Mouse (Mus musculus) thymus, postnatal 36 days (tissue): ENCODE measurements at regions not wholly inside any gene's neighbourhood (a gene's known extent, or its start where the extent isn't known, plus 50 kb on each side); places are given as distances from the start of the nearest gene placed in this dataset.

Experiments
- DNase-seq, 2 experiments: peaks; one replicate each; pipeline ENCODE4 v3.0.0; 2022; ENCODE audit warnings: mixed read lengths in 2 of 2

DNA sequence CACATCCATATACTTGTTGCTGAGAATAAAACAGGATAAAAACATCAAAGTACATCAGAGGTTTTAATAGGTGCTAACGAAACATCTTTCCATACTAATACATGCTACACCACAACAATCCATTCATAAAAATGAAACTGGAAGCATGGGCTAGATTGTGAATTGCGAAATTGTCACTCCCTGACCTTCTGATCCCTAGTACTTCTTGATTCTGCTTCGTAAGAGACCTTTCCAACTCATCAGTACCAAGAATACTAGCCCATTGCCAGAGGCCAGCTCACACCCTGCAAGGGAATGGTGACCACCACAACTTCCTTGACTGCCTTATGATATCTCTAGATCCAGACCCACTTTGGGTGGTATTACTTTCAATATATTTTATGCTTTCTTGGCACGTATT lies 177.3 kb upstream of the Cdyl start:
- no peak for DNase-seq

DNA sequence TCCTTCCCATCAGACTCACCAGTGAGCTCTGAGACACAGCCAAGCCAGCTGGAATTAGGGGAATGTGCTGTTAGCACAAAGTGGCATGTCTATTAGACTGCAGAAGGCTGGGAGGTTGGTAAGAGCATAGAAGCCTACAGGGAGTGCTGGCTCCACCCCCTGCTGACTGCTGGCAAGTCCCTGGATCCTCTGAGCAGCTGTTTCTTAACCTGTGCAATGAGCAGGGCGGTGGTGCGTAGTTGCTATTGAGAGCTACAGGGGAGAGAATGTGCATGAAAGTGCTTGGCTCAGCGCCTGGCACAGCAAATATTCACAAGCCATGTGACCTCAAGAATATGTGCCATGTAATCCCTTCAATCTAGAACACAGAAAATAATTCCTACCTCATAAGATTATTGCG lies 173.5 kb upstream of the Cdyl start:
- DNase-seq: no peak

DNA sequence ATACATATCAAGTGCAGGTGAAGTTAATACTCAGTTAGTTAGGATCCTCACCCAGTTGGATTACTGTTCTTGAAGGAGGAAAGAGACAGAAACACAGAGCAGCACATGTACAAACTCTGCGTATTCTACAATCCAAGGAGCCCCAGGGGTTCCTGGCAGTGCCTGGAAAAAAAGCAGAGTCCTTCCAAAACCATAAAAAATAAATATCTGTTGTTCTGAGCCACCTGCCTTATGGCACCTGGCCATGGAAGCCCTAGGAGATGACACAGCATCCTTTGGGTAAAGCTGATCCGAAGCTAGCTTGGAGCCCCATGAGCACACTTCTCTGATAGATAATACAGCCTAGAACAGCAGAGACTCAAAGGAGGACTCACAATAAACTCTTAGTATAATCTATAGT lies 159.9 kb upstream of the Cdyl start:
- no peak for DNase-seq

DNA sequence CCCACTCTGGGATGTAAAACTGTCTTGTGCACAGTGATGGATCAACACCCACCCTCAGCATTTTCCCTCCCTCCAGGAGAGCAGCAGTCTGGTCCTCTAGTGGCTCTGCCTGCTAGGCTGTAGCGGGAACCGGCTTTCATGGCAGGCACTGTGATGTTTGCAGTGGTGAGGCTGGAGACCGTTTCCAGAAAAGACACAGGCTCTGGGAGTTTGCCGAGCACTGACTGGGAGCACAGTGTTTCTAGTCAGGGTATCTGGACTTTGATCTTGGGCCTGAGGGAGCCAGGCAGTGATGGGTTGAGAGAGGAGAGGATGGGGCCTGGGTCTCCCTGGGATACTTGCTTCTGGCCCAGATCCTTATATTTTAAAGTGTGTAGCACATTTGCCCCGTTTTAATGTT lies 158.7 kb upstream of the Cdyl start:
- DNase-seq: no peak

- DNase-seq: no peak
Observed at GRCm38 (mm10) chr13:35501351-35502146, 158.1 kb upstream of the Cdyl start.

GRCm38 (mm10) chr13:35502147-35502522 lies 157.5 kb upstream of the Cdyl start:
- no peak for DNase-seq

GRCm38 (mm10) chr13:35503362-35503821 lies 156.2 kb upstream of the Cdyl start:
- no peak for DNase-seq

GRCm38 (mm10) chr13:35507195-35507594 lies 152.4 kb upstream of the Cdyl start:
- no peak for DNase-seq

GRCm38 (mm10) chr13:35512029-35512507 lies 147.6 kb upstream of the Cdyl start:
- DNase-seq: no peak

DNA sequence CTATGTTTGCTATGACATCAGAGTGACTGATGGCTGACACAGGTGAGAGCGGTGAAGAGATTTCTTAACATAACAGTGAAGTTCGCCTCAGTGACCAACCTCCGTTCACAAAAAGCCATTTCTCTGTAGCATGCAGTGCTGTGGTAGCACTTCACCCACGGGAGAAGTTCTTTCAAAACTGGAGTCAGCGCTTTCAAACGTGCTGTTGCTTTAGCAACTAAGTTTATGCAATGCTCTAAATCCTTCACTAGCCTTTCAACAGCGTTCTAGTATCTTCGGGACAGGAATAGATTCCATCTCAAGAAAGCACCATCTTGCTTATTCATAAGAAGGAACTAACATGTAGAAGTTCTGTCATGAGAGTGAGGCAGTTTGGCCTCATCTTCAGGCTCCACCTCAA lies 146.5 kb upstream of the Cdyl start:
- no peak for DNase-seq

DNA sequence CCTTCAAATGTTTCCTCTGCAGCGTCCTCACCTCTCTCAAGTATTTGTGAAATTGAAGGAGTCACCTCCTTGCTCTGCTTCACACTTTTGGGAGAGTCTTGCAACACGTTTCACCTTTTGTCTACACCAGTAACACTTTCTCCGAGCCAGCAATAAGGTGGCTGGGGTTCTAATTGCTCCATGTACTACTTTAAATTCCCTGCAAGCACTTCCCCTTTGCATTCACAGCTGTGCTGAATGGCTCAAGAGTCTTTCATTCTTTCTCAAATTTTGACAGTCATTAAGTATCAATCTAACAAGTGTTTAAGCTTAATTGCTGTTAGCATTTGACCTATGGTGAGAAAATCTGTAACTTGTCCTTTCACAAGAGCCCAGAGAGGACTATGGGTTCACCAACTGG lies 144.3 kb upstream of the Cdyl start:
- no peak for DNase-seq

DNA sequence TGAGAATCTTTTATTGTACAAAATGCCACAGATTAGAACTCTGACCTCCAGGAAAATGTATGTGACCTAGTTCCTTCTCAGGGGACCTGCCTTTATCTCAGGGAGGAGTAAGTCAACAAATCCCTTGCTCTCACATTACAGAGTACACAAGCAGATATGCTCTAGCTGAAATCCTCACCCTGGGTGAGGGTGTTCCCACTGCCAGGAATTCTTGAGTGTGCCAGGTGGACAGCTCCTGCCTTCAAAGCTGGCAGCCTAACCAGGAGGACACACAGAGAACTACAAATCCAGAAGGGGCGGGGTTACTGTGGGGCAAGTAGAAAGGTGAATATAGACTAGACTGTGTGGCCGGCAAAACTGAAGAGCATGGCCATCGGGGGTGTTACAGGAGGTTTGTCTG lies 141.9 kb upstream of the Cdyl start:
- no peak for DNase-seq

GRCm38 (mm10) chr13:35522272-35522671 lies 137.4 kb upstream of the Cdyl start:
- DNase-seq: no peak

DNA sequence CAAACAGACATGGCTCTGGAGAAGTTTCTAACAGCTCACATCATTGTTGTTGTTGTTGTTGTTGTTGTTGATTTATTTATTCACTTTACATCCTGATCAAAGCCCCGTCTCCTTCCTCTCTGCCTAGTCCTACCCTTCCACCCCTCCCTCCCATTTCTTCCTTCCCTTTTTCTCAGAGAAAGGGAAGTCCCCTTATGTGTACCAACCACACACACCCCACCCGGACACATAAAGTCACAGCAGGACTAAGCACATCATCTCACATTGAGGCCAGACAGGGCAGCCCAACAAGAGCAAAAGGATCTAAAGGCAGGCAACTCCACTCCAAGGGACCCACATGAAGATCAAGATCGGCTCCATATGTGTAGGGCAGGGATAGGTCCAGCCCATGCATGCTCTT lies 130.1 kb upstream of the Cdyl start:
- no peak for DNase-seq

DNA sequence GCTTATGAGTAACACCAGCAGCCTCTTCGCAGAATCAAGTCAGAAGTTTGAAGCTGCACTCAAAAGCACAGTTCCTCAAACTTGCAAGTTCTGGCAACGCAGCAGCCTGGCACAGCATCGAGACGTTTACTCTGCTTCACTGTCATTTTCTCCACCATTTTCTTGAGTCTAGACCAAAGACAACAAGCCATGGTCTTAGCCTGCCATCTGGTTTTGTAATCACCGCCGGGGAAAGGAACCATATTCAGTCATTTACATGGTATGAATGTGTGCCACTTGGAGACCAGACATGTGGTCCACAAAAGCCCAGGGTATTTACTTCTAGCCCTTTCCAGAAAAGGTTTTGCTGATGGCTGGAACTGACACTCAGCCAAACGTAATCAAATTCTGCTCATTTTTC lies 122.5 kb upstream of the Cdyl start:
- DNase-seq: no peak

GRCm38 (mm10) chr13:35537936-35538335 lies 121.7 kb upstream of the Cdyl start:
- no peak for DNase-seq

DNA sequence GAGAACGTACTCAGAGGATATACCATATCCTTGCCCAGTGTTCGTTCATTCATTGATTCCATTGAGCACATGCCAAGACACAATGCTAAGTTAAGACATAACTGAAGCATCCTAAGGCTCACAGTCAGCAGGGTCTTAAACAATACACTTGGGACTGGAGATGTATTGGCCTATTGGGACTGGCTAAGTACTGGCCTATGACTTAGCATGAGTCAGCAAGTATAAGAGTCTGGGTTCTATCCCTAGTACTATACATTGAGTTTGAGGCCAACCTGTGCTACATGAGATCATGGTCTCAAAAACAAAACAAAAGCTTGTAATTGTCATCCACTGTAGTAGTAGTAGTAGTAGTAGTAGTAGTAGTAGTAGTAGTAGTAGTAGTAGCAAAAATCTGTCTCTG lies 119.2 kb upstream of the Cdyl start:
- DNase-seq: no peak

GRCm38 (mm10) chr13:35541053-35541452 lies 118.6 kb upstream of the Cdyl start:
- DNase-seq: no peak

- DNase-seq: no peak
Observed at GRCm38 (mm10) chr13:35564006-35564405, 95.6 kb upstream of the Cdyl start.

GRCm38 (mm10) chr13:35581616-35582015 lies 78.0 kb upstream of the Cdyl start:
- DNase-seq: no peak

DNA sequence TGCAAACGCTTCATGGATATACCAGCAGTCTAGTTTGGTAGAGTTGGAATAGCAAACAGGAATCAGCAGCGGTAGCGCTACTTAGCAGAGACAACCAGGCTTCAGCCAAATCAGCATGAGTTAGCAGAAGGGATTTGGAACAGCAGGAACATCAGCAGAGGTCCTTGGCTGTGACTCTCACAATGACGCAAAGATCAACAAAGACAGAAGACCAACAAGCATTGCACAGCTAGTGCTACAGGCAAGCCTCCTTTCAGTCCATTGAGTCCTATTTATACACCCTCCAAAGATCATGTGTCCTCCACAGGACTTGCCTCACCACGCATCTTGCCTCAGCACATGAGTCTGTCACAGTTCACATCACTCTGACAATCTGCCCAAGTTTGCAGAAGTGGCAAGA lies 61.6 kb upstream of the Cdyl start:
- DNase-seq: no peak

DNA sequence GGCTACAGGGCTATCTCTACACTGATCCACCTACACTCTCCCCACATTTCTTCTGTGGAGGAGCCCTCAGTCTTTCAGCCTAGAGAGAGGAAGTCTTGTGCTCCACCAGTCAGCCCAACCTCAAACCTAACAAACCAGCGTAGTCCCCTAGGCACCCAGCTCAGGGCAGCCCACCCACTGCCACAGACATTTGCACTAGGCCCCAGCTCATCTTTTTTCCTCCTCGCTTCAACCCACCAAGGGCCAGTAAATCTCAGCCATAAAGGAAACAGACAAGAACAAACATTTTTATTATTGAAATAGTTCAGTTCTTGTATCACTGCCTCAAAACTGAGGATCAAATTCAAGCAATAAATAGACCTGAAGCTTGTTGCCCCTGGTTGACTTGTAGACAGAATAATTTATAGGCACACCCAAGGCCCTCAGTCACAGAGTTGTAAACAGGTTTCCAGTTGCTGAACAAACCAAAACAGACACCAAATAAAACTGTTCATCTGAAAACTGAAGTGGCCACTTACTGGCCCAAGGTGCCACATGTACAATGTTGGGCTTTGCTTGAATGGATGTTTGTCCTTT lies 58.0 kb upstream of the Cdyl start:
- DNase-seq: no peak

DNA sequence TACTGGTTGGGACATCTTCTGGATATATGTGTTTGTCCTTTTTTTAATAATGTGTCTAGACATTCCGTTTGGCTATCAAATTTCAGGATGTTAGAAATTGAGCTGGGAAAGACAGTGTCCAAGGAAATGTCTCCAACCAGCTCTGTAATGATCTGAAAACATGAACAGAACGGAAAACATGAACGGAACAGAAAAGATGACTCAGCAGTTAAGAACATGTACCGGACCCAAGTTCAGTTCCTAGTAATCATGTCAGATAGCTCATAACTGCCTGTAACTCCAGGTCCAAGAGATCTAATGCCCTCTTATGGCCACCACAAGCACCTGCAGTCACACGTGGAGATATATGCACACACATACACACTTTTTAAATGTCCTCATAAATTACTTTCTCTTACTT lies 56.6 kb upstream of the Cdyl start:
- DNase-seq: no peak

- no peak for DNase-seq
Observed at GRCm38 (mm10) chr13:35604061-35604460, 55.6 kb upstream of the Cdyl start.

GRCm38 (mm10) chr13:35604765-35605164 lies 54.9 kb upstream of the Cdyl start:
- DNase-seq: no peak
